ENCODE assay signal across 21 mouse cellular contexts in the genomic region with DNA sequence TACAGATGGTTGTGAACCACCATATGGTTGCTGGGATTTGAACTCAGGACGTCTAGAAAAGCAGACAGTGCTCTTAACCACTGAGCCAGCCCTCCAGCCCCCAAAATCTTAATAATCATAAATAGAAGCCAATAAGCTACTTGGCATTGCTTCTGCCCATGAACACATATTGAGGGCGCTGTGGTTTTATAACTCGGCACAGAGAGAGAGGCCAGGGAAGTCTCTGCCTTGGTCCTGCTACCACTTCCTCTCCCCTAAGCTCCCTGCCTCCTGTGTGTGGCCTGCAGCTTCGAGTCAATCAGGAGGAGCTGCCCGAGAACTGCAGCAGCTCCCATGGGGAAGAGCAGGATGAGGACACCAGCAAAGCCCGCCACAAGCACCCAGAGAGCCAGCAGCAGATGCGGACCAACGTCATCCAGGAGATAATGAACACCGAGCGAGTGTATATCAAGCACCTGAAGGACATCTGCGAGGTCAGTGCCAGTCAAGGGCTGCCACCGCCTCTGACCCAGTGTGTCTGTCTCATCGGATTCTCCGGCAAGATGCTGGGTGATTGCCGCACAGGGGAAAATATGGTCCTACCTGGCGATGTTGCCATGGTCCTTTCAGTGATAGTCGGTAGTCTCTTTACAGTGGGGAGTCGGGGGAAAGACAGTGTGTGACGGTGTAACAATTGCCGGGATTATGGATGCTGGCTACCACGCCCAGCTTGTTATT. TPM values are rescaled to one million over a fixed set of nuclear protein-coding genes. Genes with fewer than 3 reads are reported as not detected.
"Had no signal": no experiment of that assay in that cellular context is flagged by ENCODE, and none has a peak within 500 bp of the region (broad histone marks: within the 10 kb centered on the region; RNA-seq: fewer than 3 reads in every experiment).

No protein-coding gene starts in this region.

- DNase-seq: kidney, adult 8-10 months; kidney, postnatal 10 days; kidney, postnatal 4 days; layer of hippocampus, adult 9-11 months; layer of hippocampus, postnatal 36 days; liver, embryonic 13.5 days; lung, adult 2 months; lung, postnatal 14 days; lung, postnatal 4 days; thymus, adult 2 months; thymus, postnatal 14 days; thymus, postnatal 4 days had no signal

- ATAC-seq: midbrain, embryonic 13.5 days; midbrain, embryonic 16.5 days had no signal

- H3K4me3 ChIP-seq: kidney, embryonic 15.5 days; left cerebral cortex, adult 2 months; liver, embryonic 13.5 days; megakaryocyte, embryonic 14.5 days; midbrain, embryonic 10.5 days; midbrain, embryonic 13.5 days had no signal

- H3K4me1 ChIP-seq: midbrain, embryonic 10.5 days; midbrain, embryonic 13.5 days had no signal

- H3K27me3 ChIP-seq: kidney, embryonic 15.5 days; liver, embryonic 13.5 days; midbrain, embryonic 13.5 days had no signal

- H3K27ac ChIP-seq: kidney, embryonic 15.5 days; left cerebral cortex, adult 2 months; liver, embryonic 13.5 days; midbrain, embryonic 10.5 days; midbrain, embryonic 13.5 days had no signal

RNA-seq across cellular contexts. Expression of a gene that starts 20.6 kb away (rescaled TPM):
- total RNA-seq: left cerebral cortex, postnatal 10 days had no signal
- polyA plus RNA-seq: midbrain, embryonic 13.5 days; midbrain, embryonic 16.5 days; neural tube, embryonic 11.5 days; neural tube, embryonic 14.5 days had no signal
